Mouse (Mus musculus) urinary bladder, postnatal 25 days (tissue): ENCODE results near the gene Hmg20a.

Experiments
- DNase-seq: peaks from one replicate; pipeline ENCODE4 v3.0.0; 2022; ENCODE audit warnings: low spot score

Hmg20a gene

GRCm38 (mm10) chr9:56497181-56497864 is 78.9 kb downstream of the Hmg20a start:
- DNase-seq, result no peak

DNA sequence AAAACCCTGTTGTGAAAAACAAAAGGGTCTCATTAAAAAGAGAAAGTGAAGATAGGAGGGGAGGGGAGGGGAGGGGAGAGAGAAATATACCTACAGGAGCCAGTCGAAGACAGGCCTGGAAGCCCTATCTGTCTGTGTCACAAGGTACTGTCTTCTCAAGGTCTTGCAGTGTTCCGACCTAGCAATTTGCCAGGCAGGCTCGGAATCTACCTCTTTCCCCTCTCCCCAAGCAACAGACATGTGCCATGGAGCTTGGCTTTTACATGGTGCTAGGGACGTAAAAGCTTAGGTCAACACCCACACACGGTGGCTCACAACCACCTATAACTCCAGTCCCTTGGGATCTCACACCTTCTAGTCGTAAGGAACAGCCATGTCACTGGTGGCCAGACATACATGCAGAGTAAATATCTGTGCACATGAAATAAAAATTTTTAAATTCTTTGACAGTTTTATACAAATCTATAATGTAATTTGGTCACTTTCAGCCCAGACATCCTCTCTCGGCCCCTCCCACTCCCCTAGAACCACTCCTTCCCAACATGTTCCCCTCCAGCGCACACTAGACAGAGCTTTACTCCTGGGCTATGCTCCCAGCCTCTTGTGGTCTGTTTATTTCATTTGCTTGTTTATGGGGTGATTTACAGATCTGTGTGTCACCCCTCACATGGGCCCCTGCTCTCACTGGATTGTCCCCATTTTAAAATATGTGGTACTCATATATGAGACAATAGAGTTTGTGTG is 81.1 kb downstream of the Hmg20a start:
- DNase-seq, result no peak

GRCm38 (mm10) chr9:56500893-56501590 is 82.6 kb downstream of the Hmg20a start:
- DNase-seq, result no peak

DNA sequence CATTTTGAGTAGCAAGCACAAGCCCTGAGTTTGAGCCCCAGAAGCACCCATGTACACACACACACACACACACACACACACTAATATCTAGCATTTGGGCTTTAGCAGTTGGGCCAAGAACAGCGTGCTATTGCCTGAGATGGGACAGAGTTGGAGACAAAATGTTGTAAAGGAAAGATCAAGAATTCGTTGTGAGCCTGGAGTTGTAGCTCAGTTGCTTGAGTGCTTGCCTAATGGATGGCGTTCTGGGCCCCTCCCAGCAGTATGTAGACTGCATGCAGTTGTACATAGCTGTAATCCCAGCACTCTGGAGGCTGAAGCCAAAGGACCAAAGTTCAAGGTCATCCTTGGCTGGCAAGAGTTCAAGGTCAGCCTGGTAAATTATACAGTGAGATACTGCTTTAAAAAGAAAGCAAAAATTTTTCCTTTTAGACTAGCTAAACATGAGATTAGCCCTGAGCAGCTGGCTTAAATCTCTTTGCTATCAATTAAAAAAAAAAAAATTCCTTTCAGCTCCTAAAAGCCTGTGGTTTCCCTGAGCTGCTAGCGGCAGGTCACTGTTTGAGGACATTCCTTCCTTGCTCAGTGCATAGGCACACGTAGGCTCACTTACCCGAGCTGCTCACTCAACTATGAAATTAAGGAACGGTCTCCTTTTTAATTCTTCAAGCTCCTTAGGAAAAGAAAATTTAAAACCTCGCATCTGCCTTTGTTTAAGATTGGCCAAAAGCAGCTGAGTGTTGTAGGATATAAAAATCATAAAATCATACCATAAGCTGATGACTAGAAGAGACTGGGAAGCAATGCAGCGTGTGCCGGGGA is 83.5 kb downstream of the Hmg20a start:
- no peak for DNase-seq

DNA sequence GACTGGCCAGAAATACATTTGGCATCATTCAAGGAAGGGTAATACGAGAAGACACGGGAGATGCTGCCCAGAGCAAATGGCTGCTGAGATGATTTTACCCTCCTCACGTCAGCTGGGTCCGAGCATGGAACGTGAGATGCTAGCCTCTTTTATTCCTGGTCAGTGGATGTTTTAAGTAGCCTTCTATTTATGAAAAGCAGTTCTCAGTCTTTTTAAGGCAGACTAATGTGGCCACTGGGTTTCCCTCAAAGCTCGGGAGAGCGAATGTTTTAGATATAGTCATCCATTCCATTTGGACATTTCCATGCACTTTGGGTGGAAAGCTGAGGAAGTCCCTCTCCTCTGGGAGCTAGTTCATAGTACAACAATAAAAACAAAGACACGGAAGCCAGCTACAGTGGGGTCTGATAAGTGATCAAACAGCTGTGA is 84.1 kb downstream of the Hmg20a start:
- no peak for DNase-seq

GRCm38 (mm10) chr9:56503621-56504500 is 85.5 kb downstream of the Hmg20a start:
- no peak for DNase-seq

DNA sequence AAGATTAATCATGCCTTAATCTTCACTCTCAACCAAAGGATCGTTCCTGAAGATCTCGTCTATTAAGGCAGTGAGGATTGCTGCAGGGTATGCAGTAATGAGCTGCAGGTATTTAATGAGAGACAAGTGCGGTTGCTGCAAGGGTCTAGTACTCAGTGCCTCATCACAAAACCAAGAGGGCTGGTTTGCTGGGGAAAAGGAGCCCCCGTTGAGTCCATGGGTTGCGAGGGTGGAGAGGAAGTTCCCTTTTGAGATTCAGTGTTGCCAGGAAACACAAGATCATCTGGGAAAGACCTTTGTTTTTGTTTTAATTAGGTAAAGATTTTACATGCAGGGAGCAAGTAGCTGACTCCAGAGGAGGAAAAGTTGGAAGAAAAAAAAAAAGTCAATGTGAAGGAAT is 86.1 kb downstream of the Hmg20a start:
- DNase-seq, result no peak

DNA sequence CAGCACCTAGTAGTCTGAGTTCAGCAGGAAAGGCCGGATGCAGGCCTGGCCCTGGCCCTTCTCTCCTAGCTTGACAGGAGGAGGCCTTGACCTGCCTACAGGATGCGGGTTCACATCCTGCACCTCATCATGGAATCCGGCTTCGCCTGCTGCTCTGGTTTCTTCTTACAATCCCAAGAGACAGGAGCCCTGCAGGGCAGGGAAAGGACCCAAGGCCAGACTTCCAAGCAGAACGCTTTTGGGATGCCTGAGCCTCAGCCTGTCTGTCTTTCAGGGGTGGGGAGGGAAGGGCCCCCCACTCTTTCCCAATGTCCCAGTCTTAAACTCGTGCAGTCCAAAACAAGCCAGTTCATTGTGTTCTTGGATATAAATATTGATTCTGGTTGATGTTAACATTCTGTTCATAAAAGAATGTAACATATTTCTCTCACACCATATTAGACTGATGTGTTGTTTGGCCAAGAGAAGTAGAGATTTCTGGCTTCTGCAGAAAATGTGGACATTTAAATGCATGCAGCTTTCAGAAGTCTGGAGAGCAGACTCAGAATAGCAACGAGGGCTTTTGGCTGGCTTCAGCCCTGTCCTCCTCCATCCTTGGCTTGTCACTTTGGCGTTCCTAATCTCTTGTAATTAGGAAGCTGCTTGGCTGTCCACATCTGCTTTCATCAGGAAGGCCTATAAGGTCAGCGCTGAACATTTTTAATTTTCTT is 86.8 kb downstream of the Hmg20a start:
- DNase-seq, result no peak

GRCm38 (mm10) chr9:56505793-56506755 is 87.7 kb downstream of the Hmg20a start:
- peak; percentile 93 for DNase-seq

DNA sequence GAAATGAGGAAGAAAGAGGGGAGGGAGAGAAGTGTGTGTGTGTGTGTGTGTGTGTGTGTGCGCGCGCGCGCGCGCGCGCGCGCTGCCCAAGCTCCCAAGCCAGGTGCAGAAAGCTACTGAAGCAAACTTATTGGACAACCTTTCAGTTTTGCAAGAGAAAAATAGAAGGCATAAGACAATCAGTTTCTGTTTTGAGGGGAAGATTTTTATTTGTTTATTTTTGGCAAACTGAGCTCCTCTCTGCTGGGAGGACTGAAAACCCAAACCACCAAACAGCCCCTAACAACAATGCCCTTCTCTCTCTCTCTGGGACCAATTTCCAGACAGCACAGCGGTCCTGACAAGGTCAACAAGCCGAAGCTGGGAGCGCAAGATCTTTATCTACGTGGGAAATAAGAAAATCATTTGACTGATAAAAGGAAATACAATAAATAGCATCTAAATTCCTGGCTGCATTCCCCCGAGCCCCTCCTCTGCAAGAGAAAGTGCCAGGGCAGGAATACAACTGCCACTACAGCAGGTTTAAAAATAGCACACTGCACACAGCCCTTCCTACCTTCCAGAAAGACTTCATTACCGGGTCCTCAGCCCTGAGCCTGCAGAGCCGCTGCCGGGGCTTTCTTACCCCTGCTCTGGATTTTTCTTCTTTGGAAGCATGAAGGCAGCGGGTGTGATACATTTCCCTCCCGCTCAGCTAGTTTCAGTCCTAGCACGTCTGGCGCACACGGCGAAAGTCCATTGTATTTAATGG is 88.7 kb downstream of the Hmg20a start:
- DNase-seq, result no peak

- no peak for DNase-seq
These were observed 89.3 kb downstream of the Hmg20a start for GRCm38 (mm10) chr9:56507682-56508061.

DNA sequence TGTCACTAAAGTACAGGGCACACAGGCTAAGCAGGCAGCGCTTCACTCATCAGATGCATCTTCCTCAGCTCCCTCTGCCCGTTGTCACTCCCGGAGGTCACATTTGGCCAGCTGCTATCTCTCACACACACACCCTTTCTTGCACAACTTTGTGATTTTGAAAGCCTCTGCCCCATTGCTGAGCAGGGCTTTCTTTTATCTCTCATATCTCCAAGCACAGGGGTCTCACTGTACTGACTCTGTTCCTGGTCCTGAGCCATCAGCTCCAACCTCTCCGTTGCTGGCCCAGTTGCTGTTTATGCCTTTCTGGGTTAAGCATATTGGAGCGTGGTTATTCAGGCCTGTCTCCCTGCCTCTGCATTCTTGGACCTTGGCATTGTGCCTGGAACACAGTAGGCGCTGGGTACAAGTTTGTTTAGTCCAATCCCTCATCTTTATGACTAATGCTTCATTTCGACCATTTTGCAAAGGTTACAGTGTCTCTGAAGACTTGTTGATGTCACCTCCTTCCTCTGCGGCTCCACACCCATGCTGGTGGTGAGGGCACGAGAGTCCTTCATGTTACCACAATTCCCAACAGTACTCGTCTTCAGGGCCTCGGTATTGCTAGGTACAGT is 90.5 kb downstream of the Hmg20a start:
- DNase-seq, result peak; percentile 65

- DNase-seq, result no peak
These were observed 91.9 kb downstream of the Hmg20a start for GRCm38 (mm10) chr9:56510281-56510680.

DNA sequence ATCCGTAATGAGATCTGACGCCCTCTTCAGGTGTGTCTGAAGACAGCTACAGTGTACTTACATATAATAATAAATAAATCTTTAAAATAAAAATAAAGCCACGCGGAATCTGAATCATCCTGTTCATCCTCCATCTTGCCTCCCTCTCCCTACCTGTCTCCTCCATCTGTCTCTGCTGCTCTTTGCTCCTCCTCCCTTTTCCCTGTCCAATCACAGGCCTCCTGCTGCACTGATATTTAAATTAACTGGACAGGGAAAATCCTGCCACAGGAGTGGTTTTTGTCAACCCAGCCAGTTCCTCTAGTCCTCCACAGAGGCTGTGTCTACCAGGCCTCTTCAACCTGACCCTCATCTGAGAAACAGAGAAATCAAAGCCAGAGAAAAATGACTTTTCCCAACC is 94.1 kb downstream of the Hmg20a start:
- no peak for DNase-seq

GRCm38 (mm10) chr9:56515110-56515509 is 96.7 kb downstream of the Hmg20a start:
- no peak for DNase-seq

DNA sequence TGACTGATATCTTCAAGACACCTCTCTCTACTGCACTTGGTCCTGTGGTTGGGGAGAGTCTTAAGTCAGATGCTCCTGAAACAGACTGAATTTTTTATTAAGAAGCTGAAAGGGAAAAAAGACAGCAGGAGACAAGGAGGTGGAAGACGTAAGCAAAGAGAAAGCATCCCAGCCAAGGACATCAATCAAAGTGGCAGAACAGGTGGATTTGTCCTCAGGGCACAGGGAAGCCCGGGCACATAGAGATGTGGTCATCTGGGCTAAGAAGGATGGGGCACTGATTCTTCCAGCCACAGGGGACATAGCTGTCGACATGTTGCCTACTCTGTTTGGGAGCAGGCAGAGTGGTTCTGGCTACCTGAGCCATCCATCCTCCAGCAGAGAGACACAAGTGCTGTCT is 97.8 kb downstream of the Hmg20a start:
- DNase-seq, result no peak

DNA sequence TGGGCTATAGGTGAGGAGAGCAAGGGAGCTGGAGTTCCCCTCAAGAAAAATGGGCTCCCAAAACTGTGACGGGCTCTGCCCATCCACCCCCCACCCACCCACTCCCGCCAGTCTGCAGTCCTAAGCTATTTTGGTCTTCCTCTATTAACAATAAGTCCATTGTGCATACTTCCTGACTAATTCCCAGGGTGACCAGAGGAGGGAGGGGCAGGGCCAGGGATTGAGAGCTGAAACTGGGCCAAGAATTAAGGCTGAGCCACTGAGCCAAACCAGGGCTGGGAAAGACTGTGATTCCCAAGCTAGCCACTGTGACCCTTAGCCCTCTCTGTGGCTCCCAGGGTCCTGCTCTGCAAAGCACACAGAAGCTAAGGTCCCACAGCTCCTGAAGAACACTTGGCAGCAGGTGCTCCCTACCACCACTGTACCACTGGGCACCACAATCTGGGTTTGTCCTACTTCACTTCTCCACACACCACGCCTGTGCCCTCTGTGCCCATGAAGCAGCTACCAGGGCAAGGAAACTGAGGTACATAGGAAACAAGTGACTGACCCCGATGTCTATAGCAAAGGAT is 98.4 kb downstream of the Hmg20a start:
- no peak for DNase-seq

DNA sequence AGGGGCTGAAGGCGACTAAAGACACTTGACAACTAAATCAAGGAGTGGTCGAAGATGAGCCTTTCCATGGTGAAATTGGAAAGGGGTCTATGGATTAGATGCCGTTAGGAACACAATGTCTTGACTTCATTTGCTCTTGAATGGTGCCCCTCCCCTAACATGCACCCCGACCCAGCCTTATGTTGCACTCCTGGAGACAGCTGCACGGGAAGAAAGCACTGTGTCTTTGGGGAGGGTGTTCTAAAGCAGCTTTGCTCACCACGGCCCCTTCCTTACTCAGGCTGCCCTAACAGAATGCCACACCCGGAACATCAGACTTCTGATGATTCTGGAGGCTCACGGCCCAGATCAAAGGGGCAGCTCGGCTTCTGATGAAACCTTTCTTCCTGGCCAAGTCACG is 103.9 kb downstream of the Hmg20a start:
- DNase-seq, result no peak
